Mouse (Mus musculus) lung, adult 2 months (tissue): ENCODE results near the gene Nfe2l3.

Source experiments
- CTCF ChIP-seq: fragments of 200-500 bp; IDR thresholded peaks from 2 replicates; pipeline ENCODE4 v1.5.1; 2011; ENCODE audit warnings: mild to moderate bottlenecking, low read length, control low read depth; ENCODE audit not compliant: insufficient read depth
- POLR2A ChIP-seq: fragments of 200-500 bp; IDR thresholded peaks from 2 replicates; pipeline ENCODE4 v1.6.1; 2011; ENCODE audit warnings: low read depth, mild to moderate bottlenecking, control low read depth, low read length, borderline replicate concordance; ENCODE audit errors: extremely low read depth

DNA sequence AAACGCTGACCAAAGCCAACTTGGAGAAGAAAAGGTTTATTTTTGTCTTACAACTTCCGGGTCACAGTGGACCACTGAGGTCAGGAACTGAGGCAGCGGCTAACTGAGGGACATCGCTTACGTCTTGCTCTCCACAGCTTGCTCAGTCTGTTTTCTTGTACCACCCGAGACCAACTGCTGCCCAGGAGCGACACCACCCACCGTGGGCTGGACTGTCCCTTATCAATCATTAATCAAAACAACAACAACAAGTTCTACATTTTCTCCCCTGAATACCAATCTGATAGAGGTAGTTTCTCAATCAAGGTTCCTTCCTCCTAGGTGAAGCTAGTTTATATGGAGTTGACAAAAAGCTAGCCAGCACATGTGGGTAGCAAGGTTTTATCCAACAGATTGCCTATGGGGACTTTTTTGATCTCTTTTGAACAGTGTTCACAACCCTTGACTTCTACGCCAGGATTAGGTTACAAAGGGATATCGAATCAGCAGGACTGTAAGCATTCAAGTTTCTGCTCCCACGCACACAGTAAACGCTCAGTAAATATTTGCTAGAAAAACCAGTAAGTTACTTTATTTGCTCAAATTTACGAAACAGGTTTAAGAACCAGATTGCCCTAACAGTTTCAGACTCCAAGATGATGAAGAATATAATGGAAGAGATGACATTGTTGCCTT, 40.5 kb upstream of the Nfe2l3 start:
- TF ChIP-seq POLR2A (no peak), CTCF (no peak)
